Mouse (Mus musculus) C2C12 (cell line): ENCODE data around the gene Rnaset2b.
"Not testable (repeated sequence)": the region's sequence is repeated elsewhere in the genome, so short reads cannot be mapped to it uniquely, and the experiment has no call there.

Source experiments
- CEBPB ChIP-seq: IDR thresholded peaks from one replicate; pipeline ENCODE4 v1.6.1; 2011; ENCODE audit warnings: low read depth, mild to moderate bottlenecking, control low read depth, moderate library complexity
- CTCF ChIP-seq: IDR thresholded peaks from one replicate; pipeline ENCODE4 v1.5.1; 2011; ENCODE audit not compliant: control insufficient read depth, insufficient read depth, insufficient read length
- FOSL1 ChIP-seq: IDR thresholded peaks from one replicate; pipeline ENCODE4 v1.8.0; 2011; ENCODE audit warnings: mild to moderate bottlenecking, low read length; ENCODE audit not compliant: poor library complexity, insufficient read depth, severe bottlenecking
- MYOD1 ChIP-seq: IDR thresholded peaks from one replicate; pipeline ENCODE4 v1.6.1; 2011; ENCODE audit warnings: low read depth; ENCODE audit not compliant: control insufficient read depth, insufficient read length
- MYOG ChIP-seq: IDR thresholded peaks from one replicate; pipeline ENCODE4 v1.6.1; 2011; ENCODE audit not compliant: control insufficient read depth, insufficient read length; ENCODE audit errors: extremely low read depth
- USF1 ChIP-seq: IDR thresholded peaks from one replicate; pipeline ENCODE4 v1.6.1; 2011; ENCODE audit warnings: low read depth, mild to moderate bottlenecking, control low read depth, moderate library complexity

- TF ChIP-seq CTCF, FOSL1, CEBPB, USF1, MYOG, MYOD1: not testable (repeated sequence)
These were observed 54.8 kb downstream of the Rnaset2b start, which contains the start of gene Gm1604a for GRCm38 (mm10) chr17:7025257-7025656.
